Mouse (Mus musculus): Measurements from ENCODE around the gene Camk2d. TPM values are rescaled to one million over a fixed set of nuclear protein-coding genes. Genes with fewer than 3 reads are reported as not detected.
A peak's percentile ranks its signal among the peaks of the same experiment; 100 is the strongest.

Gene Camk2d
- polyA plus RNA-seq, 1 experiment from 2014 or later = 10.5 TPM

- DNase-seq (ENCODE audit: low spot score) = no peak
- 70% methylated on average over 6 of the region's 6 CpGs for WGBS
Measured at GRCm38 (mm10) chr3:126671292-126671691, 75.2 kb downstream of the Camk2d start.

DNA sequence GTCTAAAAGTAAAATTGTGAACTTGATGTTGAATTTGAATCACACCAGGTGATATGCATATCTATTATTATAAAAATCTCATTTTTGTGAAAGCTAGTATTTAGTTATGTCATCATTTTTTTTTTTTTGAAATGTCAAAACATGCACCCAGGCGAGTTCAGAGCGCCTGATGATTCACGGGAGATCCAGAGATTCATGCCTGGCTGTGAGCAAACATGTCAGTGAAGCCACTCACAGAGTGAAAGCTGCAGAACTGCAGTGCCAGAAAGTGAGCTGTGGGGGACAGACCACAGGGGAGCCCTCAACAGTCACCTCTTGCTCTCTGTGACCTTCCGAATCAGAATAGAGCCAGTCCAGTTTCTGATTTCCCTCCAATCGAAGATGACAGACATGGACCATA is 84.9 kb downstream of the Camk2d start:
- no peak overlapping the region for H3K27ac ChIP-seq (ENCODE audit: low read depth, low read length)
- no peak overlapping the region for H3K9ac ChIP-seq (ENCODE audit: low read depth, low read length)
- 82% methylated on average over 5 of the region's 5 CpGs for WGBS
- H3K36me3 ChIP-seq (ENCODE audit: control insufficient read depth, insufficient read depth, low read length) = no peaks in the 10 kb centered on the region
- ATAC-seq (replicated peaks; ENCODE audit: low FRiP score) (no peak), DNase-seq (ENCODE audit: low spot score) (no peak)
- H3K4me2 ChIP-seq = no peak overlapping the region
- no peaks in the 10 kb centered on the region for H3K9me3 ChIP-seq (ENCODE audit: control insufficient read depth, low read length)
- no peaks in the 10 kb centered on the region for H3K27me3 ChIP-seq (replicated peaks; ENCODE audit: control insufficient read depth, insufficient read depth, low read length)
- H3K4me1 ChIP-seq (replicated peaks; ENCODE audit: control insufficient read depth, insufficient read depth, low read length) = no peaks in the 10 kb centered on the region
- H3K4me3 ChIP-seq (ENCODE audit: low read depth, low read length) = no peak overlapping the region

More at GRCm38 (mm10) chr3:126671292-126671691, 75.2 kb downstream of the Camk2d start:
- no peaks in the 10 kb centered on the region for H3K4me1 ChIP-seq (replicated peaks; ENCODE audit: control insufficient read depth, insufficient read depth, low read length)
- H3K9ac ChIP-seq (ENCODE audit: low read depth, low read length) = no peak overlapping the region
- no peaks in the 10 kb centered on the region for H3K9me3 ChIP-seq (ENCODE audit: control insufficient read depth, low read length)
- no peak overlapping the region for H3K4me3 ChIP-seq (ENCODE audit: low read depth, low read length)
- H3K4me2 ChIP-seq = no peak overlapping the region
- no peak overlapping the region for H3K27ac ChIP-seq (ENCODE audit: low read depth, low read length)
- H3K27me3 ChIP-seq (replicated peaks; ENCODE audit: control insufficient read depth, insufficient read depth, low read length) = no peaks in the 10 kb centered on the region
- ATAC-seq (replicated peaks; ENCODE audit: low FRiP score) = no peak
- no peaks in the 10 kb centered on the region for H3K36me3 ChIP-seq (ENCODE audit: control insufficient read depth, insufficient read depth, low read length)

DNA sequence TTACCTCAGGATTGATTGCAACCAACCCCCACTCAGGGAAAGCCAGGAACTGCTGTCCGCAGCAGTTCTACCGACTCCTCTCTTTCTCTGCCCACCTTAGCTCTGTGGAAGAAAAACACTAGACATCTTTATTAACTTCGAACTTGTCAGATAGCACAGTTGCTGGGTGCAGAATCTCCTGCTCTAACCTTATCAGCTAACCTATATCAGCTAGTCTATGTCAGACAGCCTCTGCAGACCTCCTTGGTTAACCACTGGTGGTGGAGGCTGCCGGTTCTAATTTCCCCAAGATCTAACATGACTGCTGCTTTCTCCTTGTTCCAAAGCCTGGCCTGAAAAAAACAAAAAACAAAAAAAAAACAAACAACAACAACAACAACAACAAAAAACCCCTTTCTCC is 85.9 kb downstream of the Camk2d start:
- no peak for DNase-seq (ENCODE audit: low spot score)
- Histone ChIP-seq H3K9me3 (ENCODE audit: control insufficient read depth, low read length) (no peaks in the 10 kb centered on the region), H3K9ac (ENCODE audit: low read depth, low read length) (no peak overlapping the region), H3K27me3 (replicated peaks; ENCODE audit: control insufficient read depth, insufficient read depth, low read length) (no peaks in the 10 kb centered on the region), H3K4me2 (no peak overlapping the region), H3K4me3 (ENCODE audit: low read depth, low read length) (no peak overlapping the region), H3K36me3 (ENCODE audit: control insufficient read depth, insufficient read depth, low read length) (no peaks in the 10 kb centered on the region), H3K27ac (ENCODE audit: low read depth, low read length) (no peak overlapping the region), H3K4me1 (replicated peaks; ENCODE audit: control insufficient read depth, insufficient read depth, low read length) (no peaks in the 10 kb centered on the region)
- ATAC-seq (replicated peaks; ENCODE audit: low FRiP score) = no peak
- WGBS = 38% methylated on average over 4 of the region's 4 CpGs

DNA sequence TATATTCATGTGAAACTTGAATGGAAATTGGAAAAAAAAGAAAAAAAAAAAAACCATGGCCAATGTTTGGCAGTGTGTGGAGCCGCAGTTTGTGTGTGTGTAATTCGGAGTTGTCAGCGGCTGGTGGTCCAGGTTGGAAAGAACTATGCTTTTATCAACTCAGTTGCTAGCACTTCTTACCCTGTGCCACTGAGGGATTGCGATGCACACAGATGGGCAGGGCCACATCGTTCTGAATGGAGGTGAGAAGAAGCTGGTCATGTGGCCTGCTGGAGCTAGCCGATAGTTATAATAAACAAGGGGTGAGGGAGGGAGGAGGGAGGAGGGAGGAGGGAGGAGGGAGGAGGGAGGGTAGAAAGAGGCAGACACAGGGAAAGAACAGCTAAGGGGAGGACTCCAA is 89.3 kb downstream of the Camk2d start:
- no peaks in the 10 kb centered on the region for H3K9me3 ChIP-seq (ENCODE audit: control insufficient read depth, low read length)
- WGBS = 80% methylated on average over 6 of the region's 6 CpGs
- DNase-seq (ENCODE audit: low spot score) (no peak), ATAC-seq (replicated peaks; ENCODE audit: low FRiP score) (no peak)
- H3K27ac ChIP-seq (ENCODE audit: low read depth, low read length) = no peak overlapping the region
- no peak overlapping the region for H3K9ac ChIP-seq (ENCODE audit: low read depth, low read length)
- H3K36me3 ChIP-seq (ENCODE audit: control insufficient read depth, insufficient read depth, low read length) = no peaks in the 10 kb centered on the region
- no peaks in the 10 kb centered on the region for H3K27me3 ChIP-seq (replicated peaks; ENCODE audit: control insufficient read depth, insufficient read depth, low read length)
- H3K4me1 ChIP-seq (replicated peaks; ENCODE audit: control insufficient read depth, insufficient read depth, low read length) = no peaks in the 10 kb centered on the region
- no peak overlapping the region for H3K4me3 ChIP-seq (ENCODE audit: low read depth, low read length)
- no peak overlapping the region for H3K4me2 ChIP-seq

GRCm38 (mm10) chr3:126687150-126687549 is 91.0 kb downstream of the Camk2d start:
- Histone ChIP-seq H3K4me1 (replicated peaks; ENCODE audit: control insufficient read depth, insufficient read depth, low read length) (no peaks in the 10 kb centered on the region), H3K4me2 (no peak overlapping the region), H3K9ac (ENCODE audit: low read depth, low read length) (no peak overlapping the region), H3K9me3 (ENCODE audit: control insufficient read depth, low read length) (no peaks in the 10 kb centered on the region), H3K36me3 (ENCODE audit: control insufficient read depth, insufficient read depth, low read length) (no peaks in the 10 kb centered on the region), H3K4me3 (ENCODE audit: low read depth, low read length) (no peak overlapping the region), H3K27me3 (replicated peaks; ENCODE audit: control insufficient read depth, insufficient read depth, low read length) (no peaks in the 10 kb centered on the region), H3K27ac (ENCODE audit: low read depth, low read length) (no peak overlapping the region)
- ATAC-seq (replicated peaks; ENCODE audit: low FRiP score) (no peak), DNase-seq (ENCODE audit: low spot score) (no peak)
- 81% methylated on average over 4 of the region's 4 CpGs for WGBS

DNA sequence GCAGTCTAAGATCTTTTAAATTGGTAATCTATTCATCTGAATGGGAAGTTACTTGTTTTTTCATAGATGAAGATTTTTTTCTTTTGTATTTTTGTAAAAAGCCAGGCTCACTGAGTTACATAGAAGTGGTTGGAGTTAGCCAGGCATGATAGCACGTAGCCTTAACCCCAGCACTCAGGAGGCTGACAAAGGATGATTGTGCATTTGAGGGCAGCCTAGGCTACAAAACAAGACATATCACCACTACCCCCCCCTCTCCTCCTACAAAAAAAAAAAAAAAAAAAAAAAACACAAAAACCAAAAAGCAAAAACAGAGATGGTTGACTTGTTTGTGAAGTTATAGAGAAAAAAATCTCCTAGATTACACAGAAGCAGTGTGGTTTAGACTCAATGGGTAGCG is 92.4 kb downstream of the Camk2d start:
- Histone ChIP-seq H3K36me3 (ENCODE audit: control insufficient read depth, insufficient read depth, low read length) (no peaks in the 10 kb centered on the region), H3K4me3 (ENCODE audit: low read depth, low read length) (no peak overlapping the region), H3K27ac (ENCODE audit: low read depth, low read length) (no peak overlapping the region), H3K4me2 (no peak overlapping the region), H3K9me3 (ENCODE audit: control insufficient read depth, low read length) (no peaks in the 10 kb centered on the region), H3K9ac (ENCODE audit: low read depth, low read length) (no peak overlapping the region), H3K4me1 (replicated peaks; ENCODE audit: control insufficient read depth, insufficient read depth, low read length) (peaks cover 5% of the 10 kb centered on the region; the same call in 1 of the 2 replicates), H3K27me3 (replicated peaks; ENCODE audit: control insufficient read depth, insufficient read depth, low read length) (no peaks in the 10 kb centered on the region)
- WGBS = 77% methylated on average over 2 of the region's 2 CpGs
- DNase-seq (ENCODE audit: low spot score) = no peak
- no peak for ATAC-seq (replicated peaks; ENCODE audit: low FRiP score)

- ATAC-seq (replicated peaks; ENCODE audit: low FRiP score) = no peak
- Histone ChIP-seq H3K9ac (ENCODE audit: low read depth, low read length) (no peak overlapping the region), H3K4me3 (ENCODE audit: low read depth, low read length) (no peak overlapping the region), H3K4me2 (no peak overlapping the region), H3K27ac (ENCODE audit: low read depth, low read length) (no peak overlapping the region), H3K36me3 (ENCODE audit: control insufficient read depth, insufficient read depth, low read length) (no peaks in the 10 kb centered on the region), H3K27me3 (replicated peaks; ENCODE audit: control insufficient read depth, insufficient read depth, low read length) (no peaks in the 10 kb centered on the region), H3K4me1 (replicated peaks; ENCODE audit: control insufficient read depth, insufficient read depth, low read length) (peaks cover 5% of the 10 kb centered on the region; the same call in 1 of the 2 replicates), H3K9me3 (ENCODE audit: control insufficient read depth, low read length) (no peaks in the 10 kb centered on the region)
- 74% methylated on average over 13 of the region's 13 CpGs for WGBS
- no peak for DNase-seq (ENCODE audit: low spot score)
Measured at GRCm38 (mm10) chr3:126690627-126691505, 94.8 kb downstream of the Camk2d start.

DNA sequence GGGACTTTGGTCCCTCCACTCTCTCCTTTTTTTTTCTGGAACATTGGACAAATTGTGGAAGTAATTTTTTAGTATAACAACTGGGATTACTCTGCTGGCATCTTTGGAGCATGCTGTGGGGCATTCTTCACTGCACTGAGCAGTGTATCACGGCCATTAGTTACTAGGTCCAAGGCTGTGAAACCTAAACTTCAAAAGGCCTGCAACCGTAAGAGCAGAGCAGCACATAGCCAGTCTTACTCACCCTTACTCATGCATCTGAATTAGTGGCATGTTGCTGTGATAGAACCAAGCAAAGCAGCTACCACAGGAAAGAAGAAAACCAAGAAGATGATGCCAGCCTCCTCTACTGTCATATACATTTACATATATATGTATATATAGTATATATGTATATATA is 95.5 kb downstream of the Camk2d start:
- 80% methylated on average over 2 of the region's 2 CpGs for WGBS

GRCm38 (mm10) chr3:126692797-126693196 is 96.7 kb downstream of the Camk2d start:
- peaks cover 5% of the 10 kb centered on the region; the same call in 1 of the 2 replicates for H3K4me1 ChIP-seq (replicated peaks; ENCODE audit: control insufficient read depth, insufficient read depth, low read length)
- DNase-seq (ENCODE audit: low spot score) (no peak), ATAC-seq (replicated peaks; ENCODE audit: low FRiP score) (0 out of 2 replicates have a peak, but pooled peaks have one; percentile 5)
- no peak overlapping the region for H3K9ac ChIP-seq (ENCODE audit: low read depth, low read length)
- no peak overlapping the region for H3K27ac ChIP-seq (ENCODE audit: low read depth, low read length)
- H3K27me3 ChIP-seq (replicated peaks; ENCODE audit: control insufficient read depth, insufficient read depth, low read length) = no peaks in the 10 kb centered on the region
- no peaks in the 10 kb centered on the region for H3K9me3 ChIP-seq (ENCODE audit: control insufficient read depth, low read length)
- H3K4me3 ChIP-seq (ENCODE audit: low read depth, low read length) = no peak overlapping the region
- 81% methylated on average over 8 of the region's 8 CpGs for WGBS
- H3K4me2 ChIP-seq = no peak overlapping the region
- no peaks in the 10 kb centered on the region for H3K36me3 ChIP-seq (ENCODE audit: control insufficient read depth, insufficient read depth, low read length)

More for the DNA sequence above, 95.5 kb downstream of the Camk2d start:
- no peak overlapping the region for H3K4me3 ChIP-seq (ENCODE audit: low read depth, low read length)
- H3K9ac ChIP-seq (ENCODE audit: low read depth, low read length) = no peak overlapping the region
- H3K9me3 ChIP-seq (ENCODE audit: control insufficient read depth, low read length) = no peaks in the 10 kb centered on the region
- H3K4me1 ChIP-seq (replicated peaks; ENCODE audit: control insufficient read depth, insufficient read depth, low read length) = peaks cover 5% of the 10 kb centered on the region; the same call in 1 of the 2 replicates
- H3K27me3 ChIP-seq (replicated peaks; ENCODE audit: control insufficient read depth, insufficient read depth, low read length) = no peaks in the 10 kb centered on the region
- no peak overlapping the region for H3K27ac ChIP-seq (ENCODE audit: low read depth, low read length)
- no peak for ATAC-seq (replicated peaks; ENCODE audit: low FRiP score)
- DNase-seq (ENCODE audit: low spot score) = no peak
- no peaks in the 10 kb centered on the region for H3K36me3 ChIP-seq (ENCODE audit: control insufficient read depth, insufficient read depth, low read length)
- H3K4me2 ChIP-seq = no peak overlapping the region

Data from liver, embryonic 11.5 days (tissue).